9 mouse cellular contexts compared by ENCODE assay signal in the genomic region with DNA sequence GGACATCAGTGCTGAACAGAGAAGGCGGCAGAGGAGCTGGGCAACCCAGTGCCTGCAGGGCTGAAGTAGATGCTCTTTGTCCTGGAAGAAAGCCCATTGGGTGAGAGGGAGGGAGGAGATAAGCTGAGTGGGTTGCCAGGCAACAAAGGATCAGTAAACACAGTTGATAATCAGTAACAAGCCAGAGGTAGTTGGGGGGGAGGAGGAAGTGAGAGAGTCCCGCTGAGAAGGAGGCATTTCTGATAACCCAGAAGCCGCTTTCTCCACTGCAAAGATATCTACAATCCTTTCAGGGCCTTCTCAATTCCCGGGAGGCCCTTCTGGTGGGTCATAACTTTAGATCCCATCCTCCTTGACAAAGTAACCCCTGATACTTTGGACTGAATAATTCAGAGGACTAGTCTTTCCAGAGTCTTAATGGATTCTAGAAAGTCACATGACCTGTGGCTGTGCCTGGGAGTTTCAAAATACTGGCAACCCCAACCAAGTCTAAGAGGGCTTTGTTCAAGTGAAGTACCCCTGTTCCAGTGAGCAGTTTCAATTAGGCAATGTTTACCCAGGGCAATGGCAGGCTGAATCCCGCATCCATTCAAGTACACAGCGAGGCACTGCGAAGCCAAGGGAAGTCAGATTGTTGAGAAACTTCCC.
DNase-seq lines count a peak whose midpoint lies in the region; TF ChIP-seq lines count a peak whose summit lies in the region.
"Had no signal": no experiment of that assay in that cellular context is flagged by ENCODE, and none has a peak within 500 bp of the region (broad histone marks: within the 10 kb centered on the region; RNA-seq: fewer than 3 reads in every experiment).

No protein-coding gene starts in this region.

- peak; percentile 78 for DNase-seq in ovary, adult 18-20 months (ENCODE audit: low spot score)
- no peak for DNase-seq in ovary, postnatal 10 days (ENCODE audit: low spot score)
- DNase-seq in c-Kit-positive CD71-positive TER-119-positive erythroid progenitor cells, embryonic 14.5 days (ENCODE audit: low spot score) = peak; percentile 85
- peak; percentile 71 to 83 for DNase-seq in heart, adult 9 months (ENCODE audit: low spot score in 2 of 2)
- DNase-seq in kidney, adult 2 months = peak; percentile 89
- peak; percentile 92 for DNase-seq in lung, postnatal 25 days (ENCODE audit: low spot score)
- peak; percentile 92 for DNase-seq in retina, adult 2 months (ENCODE audit: low read depth, low spot score)
- DNase-seq in right cerebral cortex, adult 2 months (ENCODE audit: low spot score in 2 of 2) = no peak

- H3K27ac ChIP-seq in kidney, adult 2 months (ENCODE audit: insufficient read depth, low read depth, low read length) = no peak overlapping the region
- H3K27ac ChIP-seq: embryonic facial prominence, embryonic 13.5 days had no signal

- no peak for TF ChIP-seq CTCF in kidney, adult 2 months (conservative IDR thresholded peaks at IDR 0.05; ENCODE audit: insufficient read depth, insufficient read length, low read depth, low read length)

- no peaks in the 10 kb centered on the region for H3K36me3 ChIP-seq in kidney, adult 2 months (ENCODE audit: control insufficient read depth, insufficient read depth, low read length)
- H3K36me3 ChIP-seq: embryonic facial prominence, embryonic 13.5 days had no signal

- no peaks in the 10 kb centered on the region; the same call in 1 of the 2 replicates for H3K4me1 ChIP-seq in kidney, adult 2 months (ENCODE audit: control insufficient read depth, insufficient read depth, low read length)
- H3K4me1 ChIP-seq: embryonic facial prominence, embryonic 13.5 days had no signal

- WGBS in kidney, adult 2 months = 17% methylated on average over 7 of the region's 7 CpGs

- no peaks in the 10 kb centered on the region for H3K27me3 ChIP-seq in kidney, adult 2 months (replicated peaks; ENCODE audit: control insufficient read depth, insufficient read depth, low read length)
- H3K27me3 ChIP-seq: embryonic facial prominence, embryonic 13.5 days had no signal

- TF ChIP-seq POLR2A in kidney, adult 2 months (IDR thresholded peaks at IDR 0.05; ENCODE audit: low read depth, low read length) = no peak

- H3K4me3 ChIP-seq in kidney, adult 2 months (ENCODE audit: insufficient read depth, low read depth, low read length) = no peak overlapping the region
- H3K4me3 ChIP-seq: embryonic facial prominence, embryonic 13.5 days had no signal

Comparison
In these comparisons a context has a peak if more than half of its experiments do, and no peak if none do; other contexts are left out.
1. DNase-seq: peak in ovary, adult 18-20 months (single experiment), c-Kit-positive CD71-positive TER-119-positive erythroid progenitor cells, embryonic 14.5 days (single experiment), heart, adult 9 months (2 of 2), kidney, adult 2 months (single experiment), lung, postnatal 25 days (single experiment) and retina, adult 2 months (single experiment); none in ovary, postnatal 10 days (single experiment) and right cerebral cortex, adult 2 months (0 of 2).